Mouse (Mus musculus) ES-E14 (cell line): ENCODE measurements around the gene Setd4. TPM values are rescaled to one million over a fixed set of nuclear protein-coding genes. Genes with fewer than 3 reads are reported as not detected.

Experiments
- DNase-seq: peaks from one replicate; pipeline ENCODE4 v3.0.0-alpha.2; 2013; ENCODE audit warnings: low read depth, low spot score
- H3K27ac ChIP-seq: 2 replicates; pipeline ENCODE4 v1.5.1; 2012; ENCODE audit warnings: low read depth, mild to moderate bottlenecking, low read length, moderate library complexity, mixed read lengths; ENCODE audit not compliant: poor library complexity, insufficient read depth, severe bottlenecking
- H3K36me3 ChIP-seq: 2 replicates; pipeline ENCODE4 v1.6.1; 2012; ENCODE audit warnings: mild to moderate bottlenecking, low read length, moderate library complexity, mixed read lengths; ENCODE audit not compliant: control insufficient read depth, poor library complexity, insufficient read depth, severe bottlenecking
- H3K4me1 ChIP-seq, 2 experiments: fragments of 150-350 bp in 1 of 2; sonication (generic) in 1 of 2; 2 replicates each; pipeline ENCODE4 v1.6.1; 2012; ENCODE audit warnings: low read length in 2 of 2, mild to moderate bottlenecking in 1 of 2, mixed read lengths in 1 of 2; ENCODE audit not compliant: control insufficient read depth in 2 of 2, insufficient read depth in 2 of 2, poor library complexity in 1 of 2
- H3K4me3 ChIP-seq, 2 experiments: fragments of 150-350 bp in 1 of 2; sonication (generic) in 1 of 2; 2 replicates each; pipeline ENCODE4 v1.5.1; 2012; ENCODE audit warnings: low read length in 2 of 2, low read depth in 1 of 2, mild to moderate bottlenecking in 1 of 2, mixed read lengths in 1 of 2; ENCODE audit not compliant: insufficient read depth in 1 of 2, poor library complexity in 1 of 2, severe bottlenecking in 1 of 2
- H3K9ac ChIP-seq: 2 replicates; pipeline ENCODE4 v1.6.1; 2012; ENCODE audit warnings: low read depth, mild to moderate bottlenecking, low read length, mixed read lengths; ENCODE audit not compliant: poor library complexity, insufficient read depth, severe bottlenecking
- H3K9me3 ChIP-seq: fragments of 150-350 bp; sonication (generic); 2 replicates; pipeline ENCODE4 v1.6.1; 2012; ENCODE audit warnings: low read depth, mild to moderate bottlenecking, low read length; ENCODE audit not compliant: control insufficient read depth, insufficient read depth
- CHD2 ChIP-seq: IDR thresholded peaks from 2 replicates; pipeline ENCODE4 v1.6.1; 2014; ENCODE audit warnings: mild to moderate bottlenecking, low read depth, low read length, inconsistent platforms
- HCFC1 ChIP-seq: IDR thresholded peaks from 2 replicates; pipeline ENCODE4 v1.6.1; 2012; ENCODE audit warnings: low read length, inconsistent platforms, borderline replicate concordance; ENCODE audit not compliant: insufficient read depth
- MAFK ChIP-seq: IDR thresholded peaks from 2 replicates; pipeline ENCODE4 v1.6.1; 2014; ENCODE audit warnings: mild to moderate bottlenecking, low read depth, low read length, inconsistent platforms; ENCODE audit not compliant: insufficient read depth
- ZC3H11A ChIP-seq: IDR thresholded peaks from 2 replicates; pipeline ENCODE4 v1.6.1; 2012; ENCODE audit warnings: low read depth, mild to moderate bottlenecking, inconsistent platforms, low read length, borderline replicate concordance
- ZNF384 ChIP-seq: IDR thresholded peaks from 2 replicates; pipeline ENCODE4 v1.6.1; 2012; ENCODE audit warnings: low read depth, low read length, inconsistent platforms
- in situ Hi-C, 2 experiments: fragments of 600-800 bp; cut with MboI; formaldehyde crosslinking; loops; one replicate each; pipeline ENCODE4 v1.15.1; 2025; ENCODE audit warnings: low sequenced_read_pairs in 2 of 2, inconsistent platforms in 1 of 2; ENCODE audit not compliant: unreplicated experiment in 2 of 2
- total RNA-seq: library from RNA; depleted of rRNA; stranded (reverse); fragments of 300-350 nt; gene quantifications from 2 replicates; pipeline ENCODE4 v1.2.3, GENCODE M21; 2012

Gene Setd4
- total RNA-seq, 1 experiment: 27.5 TPM

GRCm38 (mm10) chr16:93552686-93553513, 51.0 kb downstream of the Setd4 start:
- in situ Hi-C loops: no loop called here
- no peak for TF ChIP-seq ZC3H11A
- H3K36me3 ChIP-seq: no peaks in the 10 kb centered on the region
- no peaks in the 10 kb centered on the region for H3K9me3 ChIP-seq
- DNase-seq: no peak
- no peak overlapping the region for H3K9ac ChIP-seq
- peaks cover 1 to 12% of the 10 kb centered on the region in 2 experiments; a peak in 1 of 4 replicates for H3K4me1 ChIP-seq
- no peak overlapping the region for H3K4me3 ChIP-seq
- no peak overlapping the region for H3K27ac ChIP-seq

GRCm38 (mm10) chr16:93549287-93549686, 54.6 kb downstream of the Setd4 start:
- in situ Hi-C loops: no loop called here
- DNase-seq: no peak
- Histone ChIP-seq H3K27ac (no peak overlapping the region), H3K9ac (no peak overlapping the region), H3K9me3 (no peaks in the 10 kb centered on the region), H3K4me1 (peaks cover 0 to 9% of the 10 kb centered on the region in 2 experiments; a peak in 1 of 4 replicates), H3K4me3 (no peak overlapping the region), H3K36me3 (no peaks in the 10 kb centered on the region)
- TF ChIP-seq ZC3H11A (no peak), HCFC1 (no peak), CHD2 (no peak), MAFK (no peak)

GRCm38 (mm10) chr16:93548045-93548444, 55.8 kb downstream of the Setd4 start:
- Histone ChIP-seq H3K9me3 (no peaks in the 10 kb centered on the region), H3K36me3 (no peaks in the 10 kb centered on the region), H3K4me1 (peaks cover 0 to 9% of the 10 kb centered on the region in 2 experiments; a peak in 1 of 4 replicates), H3K27ac (no peak overlapping the region), H3K9ac (no peak overlapping the region), H3K4me3 (no peak overlapping the region)
- in situ Hi-C loops: no loop called here
- DNase-seq: no peak
- TF ChIP-seq ZNF384 (no peak), MAFK (no peak), CHD2 (no peak), HCFC1 (no peak), ZC3H11A (no peak)

- no peak for DNase-seq
- Histone ChIP-seq H3K4me1 (peaks cover 0 to 9% of the 10 kb centered on the region in 2 experiments; a peak in 1 of 4 replicates), H3K36me3 (no peaks in the 10 kb centered on the region), H3K9ac (no peak overlapping the region), H3K9me3 (no peaks in the 10 kb centered on the region), H3K4me3 (no peak overlapping the region), H3K27ac (no peak overlapping the region)
- in situ Hi-C loops: no loop called here
- TF ChIP-seq ZNF384 (no peak), CHD2 (no peak), ZC3H11A (no peak), MAFK (no peak), HCFC1 (no peak)
These were observed 56.7 kb downstream of the Setd4 start for GRCm38 (mm10) chr16:93547122-93547521.

GRCm38 (mm10) chr16:93546354-93546965, 57.4 kb downstream of the Setd4 start:
- Histone ChIP-seq H3K9ac (no peak overlapping the region), H3K27ac (no peak overlapping the region), H3K4me1 (peaks cover 0 to 9% of the 10 kb centered on the region in 2 experiments; a peak in 1 of 4 replicates), H3K4me3 (no peak overlapping the region), H3K36me3 (no peaks in the 10 kb centered on the region), H3K9me3 (no peaks in the 10 kb centered on the region)
- in situ Hi-C loops: no loop called here
- no peak for TF ChIP-seq MAFK
- TF ChIP-seq ZNF384: no peak
- no peak for TF ChIP-seq CHD2
- TF ChIP-seq HCFC1: no peak
- no peak for TF ChIP-seq ZC3H11A
- no peak for DNase-seq
